Mouse (Mus musculus): Measurements from ENCODE around the gene 2610528J11Rik.

GRCm38 (mm10) chr4:118500792-118501191, 26.0 kb upstream of the 2610528J11Rik start:
- TF ChIP-seq POLR2A (IDR thresholded peaks at IDR 0.05; ENCODE audit: borderline replicate concordance, insufficient read depth, low read length) (no peak), CTCF (IDR thresholded peaks at IDR 0.05; ENCODE audit: borderline replicate concordance, insufficient read depth, low read depth, low read length) (no peak)

All from cerebellum, adult 2 months (tissue).